Mouse (Mus musculus) v-Abl transformed pro-B cells (cell line): ENCODE results near the gene Gm17018.

Experiments used
- in situ Hi-C, 2 experiments: fragments of 400-800 bp; cut with MboI; formaldehyde crosslinking; loops; one replicate each; pipeline ENCODE4 v1.15.1; 2025; ENCODE audit not compliant: unreplicated experiment in 2 of 2

Gm17018 gene

GRCm38 (mm10) chr19:45560153-45560890, at the start of gene Gm17018, which contains the start of gene Poll:
Gm17018 (plus strand) TSS chr19:45560615.
Poll (minus strand) TSS chr19:45560531.
- in situ Hi-C loops, result loop anchor here (25.0 kb wide), 1 partner anchor 452 kb away; the partner anchor contains the start of gene Hps6 (in 2 of the 2)

GRCm38 (mm10) chr19:45510680-45511079, 49.7 kb upstream of the Gm17018 start:
- in situ Hi-C loops, result no loop called here

- in situ Hi-C loops, result no loop called here
These were observed 49.0 kb upstream of the Gm17018 start for GRCm38 (mm10) chr19:45511406-45511805.

- in situ Hi-C loops, result no loop called here
These were observed 45.1 kb upstream of the Gm17018 start for GRCm38 (mm10) chr19:45515341-45515740.

- in situ Hi-C loops, result no loop called here
These were observed 44.2 kb upstream of the Gm17018 start for GRCm38 (mm10) chr19:45516264-45516663.

GRCm38 (mm10) chr19:45527382-45527781, 33.0 kb upstream of the Gm17018 start:
- in situ Hi-C loops, result loop anchor here in 1 of 2 experiments (25.0 kb wide), 1 partner anchor 985 kb away; the partner anchor contains the start of gene Trim8

- in situ Hi-C loops, result loop anchor here in 1 of 2 experiments (25.0 kb wide), 1 partner anchor 984 kb away; the partner anchor contains the start of gene Trim8
These were observed 32.4 kb upstream of the Gm17018 start for GRCm38 (mm10) chr19:45527931-45528534.

- in situ Hi-C loops, result loop anchor here in 1 of 2 experiments (25.0 kb wide), 1 partner anchor 983 kb away; the partner anchor contains the start of gene Trim8
These were observed 31.1 kb upstream of the Gm17018 start for GRCm38 (mm10) chr19:45529294-45529693.

GRCm38 (mm10) chr19:45530200-45530995, 30.0 kb upstream of the Gm17018 start:
- in situ Hi-C loops, result loop anchor here in 1 of 2 experiments (25.0 kb wide), 1 partner anchor 982 kb away; the partner anchor contains the start of gene Trim8

- in situ Hi-C loops, result loop anchor here in 1 of 2 experiments (25.0 kb wide), 1 partner anchor 981 kb away; the partner anchor contains the start of gene Trim8
These were observed 28.9 kb upstream of the Gm17018 start for GRCm38 (mm10) chr19:45531554-45531953.

GRCm38 (mm10) chr19:45533617-45534016, 26.8 kb upstream of the Gm17018 start:
- in situ Hi-C loops, result loop anchor here in 1 of 2 experiments (25.0 kb wide), 1 partner anchor 979 kb away; the partner anchor contains the start of gene Trim8

GRCm38 (mm10) chr19:45535214-45535735, 25.1 kb upstream of the Gm17018 start:
- in situ Hi-C loops, result loop anchor here (5.0 to 25.0 kb wide), 3 partner anchors 33 to 977 kb away; partner anchors contain the start of gene Trim8 (in 1 of the 2)

GRCm38 (mm10) chr19:45535929-45536328, 24.5 kb upstream of the Gm17018 start:
- in situ Hi-C loops, result loop anchor here (5.0 to 25.0 kb wide), 3 partner anchors 34 to 976 kb away; partner anchors contain the start of gene Trim8 (in 1 of the 2)

- in situ Hi-C loops, result loop anchor here (5.0 to 25.0 kb wide), 3 partner anchors 35 to 975 kb away; partner anchors contain the start of gene Trim8 (in 1 of the 2)
These were observed 22.9 kb upstream of the Gm17018 start for GRCm38 (mm10) chr19:45537505-45537904.

- in situ Hi-C loops, result loop anchor here (10.0 to 25.0 kb wide), 4 partner anchors 56 to 971 kb away; partner anchors contain the start of genes Btrc (in 1 of the 2) and Trim8 (in 1 of the 2)
These were observed 19.6 kb upstream of the Gm17018 start for GRCm38 (mm10) chr19:45540657-45541408.

GRCm38 (mm10) chr19:45541409-45542041, 18.9 kb upstream of the Gm17018 start:
- in situ Hi-C loops, result loop anchor here (10.0 to 25.0 kb wide), 4 partner anchors 57 to 971 kb away; partner anchors contain the start of genes Btrc (in 1 of the 2) and Trim8 (in 1 of the 2)

- in situ Hi-C loops, result loop anchor here (10.0 to 25.0 kb wide), 4 partner anchors 57 to 970 kb away; partner anchors contain the start of genes Btrc (in 1 of the 2) and Trim8 (in 1 of the 2)
These were observed 18.4 kb upstream of the Gm17018 start for GRCm38 (mm10) chr19:45542061-45542460.
